Mouse (Mus musculus): ENCODE results near the gene Tmem221.

- TF ChIP-seq CTCF (IDR thresholded peaks at IDR 0.05; ENCODE audit: insufficient read depth, low read depth, low read length) (no peak), POLR2A (IDR thresholded peaks at IDR 0.05; ENCODE audit: insufficient read depth, low read depth, low read length) (no peak)
Measured at GRCm38 (mm10) chr8:71594324-71594722, 35.7 kb upstream of the Tmem221 start.
